Mouse (Mus musculus): ENCODE results near the gene Sh3pxd2a.

Sh3pxd2a gene

DNA sequence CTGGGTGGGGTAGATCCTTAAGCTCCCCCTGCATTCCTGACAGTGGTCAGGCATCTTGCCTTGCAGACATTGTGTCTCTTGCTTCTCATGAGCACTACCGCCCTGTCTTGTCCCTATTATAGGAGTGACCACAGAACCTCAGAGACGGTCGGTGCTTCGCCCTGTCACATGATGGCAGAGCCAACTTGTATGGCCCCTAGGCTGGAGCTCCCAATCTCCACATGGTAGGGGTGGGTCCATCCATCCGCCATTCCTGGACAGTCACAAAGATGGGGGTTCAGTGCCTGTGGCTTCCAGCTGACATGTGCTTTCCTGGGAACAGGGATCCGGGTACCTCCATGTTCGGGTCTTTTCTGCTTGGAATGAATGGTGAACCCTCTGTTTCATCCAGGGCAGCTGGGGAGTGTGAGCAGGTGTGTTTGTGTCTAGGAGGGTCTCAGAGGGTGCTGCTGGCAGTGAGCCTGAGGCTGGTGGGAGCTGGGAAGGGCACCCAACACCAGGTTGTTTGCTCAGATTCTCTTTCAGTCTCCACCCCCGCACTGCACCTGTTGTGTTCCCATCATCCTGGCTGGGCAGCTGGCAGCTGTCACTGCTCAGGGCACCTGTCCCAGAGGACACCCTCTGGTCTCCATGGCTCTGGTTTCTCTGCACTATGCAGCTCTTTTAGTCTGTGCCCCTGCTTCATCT is 241.9 kb downstream of the Sh3pxd2a start:
- no peak for DNase-seq

DNA sequence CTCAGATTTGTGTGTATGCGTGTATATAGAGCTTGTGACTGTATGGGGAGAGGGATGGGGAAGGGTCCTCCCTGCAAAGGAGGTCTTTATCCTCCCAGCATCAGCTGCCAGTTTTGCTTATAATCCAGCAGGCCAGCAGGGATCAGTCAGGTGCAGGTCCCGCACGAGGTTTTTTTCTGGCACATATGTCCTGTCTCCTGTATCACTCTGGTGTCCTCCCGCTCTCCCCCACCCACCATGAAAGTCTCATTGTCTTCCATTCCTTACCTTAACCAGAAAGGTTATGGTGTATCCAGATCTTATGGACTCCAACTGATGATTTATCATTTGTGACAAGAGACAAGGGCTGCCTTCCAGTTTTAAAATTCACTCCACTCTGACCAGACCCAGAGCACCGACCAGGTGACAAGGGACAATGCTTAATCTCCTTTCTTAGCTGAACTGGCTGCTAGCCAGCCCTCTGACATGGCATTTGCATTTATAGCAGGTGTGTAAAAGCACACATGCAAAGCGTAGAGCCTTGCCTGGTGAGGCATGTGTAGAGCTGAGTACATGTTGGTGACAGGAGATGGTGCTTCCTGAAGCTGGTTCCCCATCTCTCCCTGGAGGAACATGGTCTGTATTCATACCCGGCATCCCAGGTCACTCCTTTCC is 242.6 kb downstream of the Sh3pxd2a start:
- no peak for DNase-seq

DNA sequence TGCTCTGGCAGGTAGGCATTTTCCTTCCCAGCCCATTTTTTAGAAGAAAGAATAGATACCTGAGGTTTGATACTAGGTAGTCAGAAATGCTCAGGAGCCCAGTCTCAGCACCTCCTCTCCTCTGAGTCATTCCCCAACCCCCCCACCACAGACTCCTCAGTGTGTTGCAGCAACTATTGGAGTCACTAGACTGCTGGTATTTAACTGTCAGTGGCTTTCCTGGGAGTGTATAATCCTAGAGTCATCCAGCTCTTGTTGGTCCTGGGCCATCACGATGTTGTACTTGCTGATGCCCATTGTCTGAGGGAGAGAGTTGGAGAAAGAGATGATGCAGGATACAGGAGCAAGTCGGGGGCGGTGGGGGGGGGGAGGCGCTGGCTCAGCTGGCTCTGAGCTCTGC is 243.2 kb downstream of the Sh3pxd2a start:
- no peak for DNase-seq

DNA sequence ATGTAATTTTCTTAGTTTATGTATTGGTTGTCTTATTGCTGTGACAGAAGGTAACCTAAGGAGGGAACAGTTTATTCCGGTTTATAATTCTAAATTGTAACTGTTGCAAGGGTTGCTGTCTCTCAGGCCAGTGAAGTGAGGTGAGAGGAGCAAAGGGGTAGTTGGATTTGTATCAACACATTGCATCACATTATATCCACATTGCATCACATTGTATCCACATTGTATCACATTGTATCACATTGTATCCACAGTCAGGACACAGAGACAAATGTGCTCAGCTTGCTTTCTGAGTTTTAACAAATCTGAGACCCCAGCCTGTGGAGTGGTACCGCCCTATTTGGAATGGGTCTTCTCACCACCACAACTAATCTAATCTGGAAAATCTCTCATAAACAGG is 244.0 kb downstream of the Sh3pxd2a start:
- no peak for DNase-seq

DNA sequence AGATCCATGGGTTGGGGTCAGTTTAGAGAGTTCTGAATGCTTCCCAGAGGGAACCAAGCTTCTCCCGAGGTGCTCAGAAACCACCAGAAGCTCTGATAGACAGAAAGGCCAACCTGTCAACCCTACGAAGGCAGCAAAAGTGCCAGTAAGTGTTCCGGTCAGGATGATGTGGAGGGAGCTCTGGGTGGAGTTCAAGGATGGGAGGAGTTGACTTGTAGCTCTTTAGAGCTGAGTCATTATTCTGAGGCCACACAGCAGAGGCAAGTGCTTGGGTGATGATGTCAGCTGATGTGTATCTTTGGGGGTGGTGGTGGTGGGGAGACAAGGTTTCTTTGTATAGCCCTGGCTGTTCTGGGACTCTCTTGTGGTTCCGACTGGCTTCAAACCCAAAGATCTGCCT is 244.6 kb downstream of the Sh3pxd2a start:
- DNase-seq = no peak

DNA sequence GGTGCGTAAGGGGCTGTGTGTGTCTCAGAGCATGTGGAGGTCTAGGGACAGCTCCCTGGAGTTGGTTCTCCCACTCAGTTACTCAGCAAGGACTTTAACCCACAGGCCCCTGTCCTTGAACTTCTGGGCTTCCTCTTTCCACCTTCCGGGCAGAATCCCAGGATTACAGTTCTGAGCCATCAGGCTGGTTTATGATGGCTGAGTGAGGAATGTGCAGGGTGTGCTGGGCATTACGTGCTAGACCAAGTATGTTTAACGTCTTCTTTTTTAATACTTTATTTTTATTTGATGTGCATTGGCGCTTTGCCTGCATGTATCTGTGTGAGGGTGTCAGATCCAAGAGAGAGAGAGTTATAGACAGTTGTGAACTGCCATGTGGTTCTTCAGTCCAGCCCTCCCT is 247.4 kb downstream of the Sh3pxd2a start:
- DNase-seq = no peak

DNA sequence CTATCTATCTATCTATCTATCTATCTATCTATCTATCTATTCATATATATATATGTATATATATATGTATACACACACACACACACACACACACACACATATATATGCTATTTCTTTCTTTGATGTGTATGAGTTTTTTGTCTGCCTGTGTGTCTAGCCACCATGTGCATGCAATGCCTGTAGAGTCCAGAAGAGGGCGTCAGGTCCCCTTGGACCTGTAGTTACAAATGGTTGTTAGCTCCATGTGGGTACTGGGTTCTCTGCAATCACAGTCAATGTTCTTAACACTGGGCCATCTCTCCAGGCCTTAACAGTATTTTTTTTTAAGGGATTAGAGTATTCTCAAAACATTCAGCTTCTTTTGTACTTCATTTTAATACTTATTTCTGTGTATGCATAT is 250.7 kb downstream of the Sh3pxd2a start:
- DNase-seq = no peak

DNA sequence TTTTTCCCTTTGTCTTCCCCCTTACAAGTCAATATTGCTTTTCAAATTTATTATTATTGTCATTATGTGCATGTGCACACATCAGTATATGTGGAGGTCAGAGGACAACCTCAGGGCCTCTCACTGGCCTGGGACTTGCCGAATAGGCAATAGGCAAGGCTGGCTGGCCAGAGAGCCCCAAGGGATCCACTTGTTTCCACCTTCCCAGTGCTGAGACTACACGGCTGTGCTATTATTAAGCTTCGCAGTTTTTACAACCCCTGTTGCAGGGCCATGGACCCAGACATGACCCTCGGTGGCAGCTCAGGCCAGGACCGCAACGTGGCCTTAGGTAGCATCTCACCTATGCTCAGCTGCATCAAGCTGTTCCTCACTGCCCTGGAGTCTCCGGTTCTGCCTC is 251.8 kb downstream of the Sh3pxd2a start:
- DNase-seq = no peak

DNA sequence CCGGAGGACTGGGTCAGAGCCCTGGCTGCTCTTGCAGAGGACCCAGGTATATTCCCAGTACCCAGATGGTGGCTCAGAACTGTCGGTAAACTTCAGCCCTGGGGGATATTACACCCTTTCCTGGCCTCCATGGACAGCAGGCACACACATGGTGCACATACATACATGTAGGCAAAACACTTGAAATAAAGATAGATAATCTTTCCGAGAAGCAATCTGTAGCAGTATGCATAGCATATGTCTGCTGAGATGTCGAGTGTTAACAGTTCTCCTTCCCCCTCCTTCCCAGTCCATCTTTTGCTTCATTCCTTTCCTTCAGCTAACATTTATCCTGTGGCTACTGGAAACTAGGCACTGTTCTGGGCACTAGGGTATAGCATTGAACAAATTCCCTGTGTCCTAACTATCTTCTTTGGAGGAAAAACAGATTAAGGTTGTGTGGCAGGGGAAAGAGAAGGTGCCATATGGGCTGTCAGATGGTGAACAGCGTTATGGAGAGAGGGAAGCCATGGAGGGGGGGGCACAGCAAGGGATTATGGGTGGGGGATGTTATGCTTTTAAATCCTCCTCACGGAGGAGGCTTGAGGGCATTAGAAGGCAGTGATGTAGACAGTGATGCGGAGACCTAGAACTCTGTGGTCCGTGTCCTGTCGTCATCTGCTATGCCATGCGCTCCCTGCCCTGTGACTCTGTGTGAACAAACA is 252.4 kb downstream of the Sh3pxd2a start:
- no peak for DNase-seq

DNA sequence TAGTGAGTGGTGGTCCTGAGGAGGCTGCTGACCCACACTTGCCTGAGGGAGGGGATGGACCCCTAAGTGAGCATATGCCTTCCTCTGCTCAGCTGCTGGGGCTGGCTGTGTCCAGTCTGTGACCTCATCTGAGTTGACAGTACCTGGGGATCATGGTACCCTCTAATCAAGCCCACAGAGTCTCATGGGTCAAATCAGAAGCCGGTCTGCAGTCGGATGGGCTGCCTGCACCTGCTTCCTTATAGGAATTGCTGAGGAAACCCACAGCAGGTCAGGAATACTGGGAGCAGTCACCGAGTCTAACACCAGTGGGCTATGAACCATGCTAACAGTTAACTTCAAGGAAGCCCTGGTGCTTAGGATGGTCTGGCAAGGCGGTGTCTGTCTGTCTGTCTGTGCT is 253.8 kb downstream of the Sh3pxd2a start:
- no peak for DNase-seq
